ENCODE assay signal across 8 mouse cellular contexts in genomic region chr6:84009172-84009872, GRCm38 (mm10). TPM values are rescaled to one million over a fixed set of nuclear protein-coding genes. Genes with fewer than 3 reads are reported as not detected.
DNase-seq lines count a peak whose midpoint lies in the region; ATAC-seq lines count a peak whose summit lies in the region.

No protein-coding gene starts in this region.

- no peaks in the 10 kb centered on the region for H3K36me3 ChIP-seq in neural tube, embryonic 11.5 days (ENCODE audit: control insufficient read depth, insufficient read depth, low read length)
- no peaks in the 10 kb centered on the region for H3K36me3 ChIP-seq in heart, embryonic 13.5 days
- H3K36me3 ChIP-seq in limb, embryonic 10.5 days = no peaks in the 10 kb centered on the region
- no peaks in the 10 kb centered on the region for H3K36me3 ChIP-seq in stomach, embryonic 15.5 days

- intact Hi-C loops in left cerebral cortex, postnatal 36 days (cut with DNase I) = no loop called here

- no peak for ATAC-seq in neural tube, embryonic 11.5 days (ENCODE audit: insufficient read depth, low FRiP score, low TSS enrichment)
- ATAC-seq in heart, embryonic 13.5 days (ENCODE audit: extremely low read depth, insufficient number of reproducible peaks, low FRiP score, low TSS enrichment) = peak; percentile 65; the same call in 1 of the 2 replicates
- ATAC-seq in stomach, embryonic 15.5 days (ENCODE audit: insufficient read depth, low FRiP score, low read depth) = no peak

- 0 out of 2 replicates have a peak, but pooled peaks cover 3% of the 10 kb centered on the region for H3K27me3 ChIP-seq in neural tube, embryonic 11.5 days (ENCODE audit: control insufficient read depth, insufficient read depth, low read length)
- no peaks in the 10 kb centered on the region for H3K27me3 ChIP-seq in heart, embryonic 13.5 days (replicated peaks)
- peaks cover 35% of the 10 kb centered on the region for H3K27me3 ChIP-seq in limb, embryonic 10.5 days (ENCODE audit: low read depth, poor library complexity, severe bottlenecking)
- H3K27me3 ChIP-seq in stomach, embryonic 15.5 days (replicated peaks) = 0 out of 2 replicates have a peak, but pooled peaks cover 2% of the 10 kb centered on the region

- H3K9ac ChIP-seq in neural tube, embryonic 11.5 days (ENCODE audit: low read length) = no peak overlapping the region
- H3K9ac ChIP-seq in heart, embryonic 13.5 days = peak overlapping the region; percentile 80
- no peak overlapping the region for H3K9ac ChIP-seq in stomach, embryonic 15.5 days

- WGBS in neural tube, embryonic 11.5 days = 22% methylated on average over 8 of the region's 8 CpGs
- 10% methylated on average over 8 of the region's 8 CpGs for WGBS in heart, embryonic 13.5 days
- 14% methylated on average over 8 of the region's 8 CpGs for WGBS in limb, embryonic 10.5 days
- WGBS in stomach, embryonic 15.5 days = 21% methylated on average over 8 of the region's 8 CpGs

- peak overlapping the region; percentile 71 for H3K4me2 ChIP-seq in neural tube, embryonic 11.5 days (ENCODE audit: low read depth)
- peak overlapping the region; percentile 84 for H3K4me2 ChIP-seq in heart, embryonic 13.5 days
- peak overlapping the region; percentile 85 for H3K4me2 ChIP-seq in stomach, embryonic 15.5 days

- H3K4me3 ChIP-seq in neural tube, embryonic 11.5 days (ENCODE audit: low read depth, low read length) = peak overlapping the region; percentile 32; the same call in 1 of the 2 replicates
- peak overlapping the region; percentile 58 for H3K4me3 ChIP-seq in heart, embryonic 13.5 days
- peak overlapping the region; percentile 53 for H3K4me3 ChIP-seq in limb, embryonic 10.5 days
- H3K4me3 ChIP-seq in stomach, embryonic 15.5 days (replicated peaks) = peak overlapping the region; percentile 41

- H3K4me1 ChIP-seq in neural tube, embryonic 11.5 days (ENCODE audit: control insufficient read depth, insufficient read depth, low read length) = peaks cover 25% of the 10 kb centered on the region
- H3K4me1 ChIP-seq in heart, embryonic 13.5 days = peaks cover 54% of the 10 kb centered on the region
- peaks cover 34% of the 10 kb centered on the region for H3K4me1 ChIP-seq in limb, embryonic 10.5 days
- peaks cover 22% of the 10 kb centered on the region for H3K4me1 ChIP-seq in stomach, embryonic 15.5 days

- DNase-seq in neural tube, embryonic 11.5 days (ENCODE audit: low spot score) = no peak
- DNase-seq in neural tube, embryonic 10.5 days (ENCODE audit: extremely low spot score, low spot score) = no peak
- DNase-seq in limb, embryonic 10.5 days (ENCODE audit: low spot score) = no peak
- DNase-seq in cerebellum, adult 11-12 months = no peak
- no peak for DNase-seq in left cerebral cortex, postnatal 36 days (ENCODE audit: low spot score in 2 of 2)
- no peak for DNase-seq in T-cell, adult 2 months (ENCODE audit: low spot score)

- 0 out of 2 replicates have a peak overlapping the region, but pooled peaks have one; percentile 63 for H3K27ac ChIP-seq in neural tube, embryonic 11.5 days (ENCODE audit: low read depth, low read length)
- H3K27ac ChIP-seq in heart, embryonic 13.5 days (replicated peaks) = peak overlapping the region; percentile 94
- H3K27ac ChIP-seq in limb, embryonic 10.5 days = no peak overlapping the region
- H3K27ac ChIP-seq in stomach, embryonic 15.5 days = peak overlapping the region; percentile 78

- H3K9me3 ChIP-seq in neural tube, embryonic 11.5 days (ENCODE audit: control insufficient read depth, low read length) = no peaks in the 10 kb centered on the region
- no peaks in the 10 kb centered on the region for H3K9me3 ChIP-seq in heart, embryonic 13.5 days
- H3K9me3 ChIP-seq in limb, embryonic 10.5 days (replicated peaks) = no peaks in the 10 kb centered on the region
- no peaks in the 10 kb centered on the region for H3K9me3 ChIP-seq in stomach, embryonic 15.5 days

RNA-seq across cellular contexts. Expression of gene Dysf, which starts 0.9 kb away (rescaled TPM):
- polyA plus RNA-seq in neural tube, embryonic 11.5 days (2014; fragmentation: Nextera tagmentation; extraction: Ambion mirVana) = 6.3 and 6.7 TPM in 2 replicates
- 11.2 and 13.1 TPM in 2 replicates for polyA plus RNA-seq in heart, embryonic 13.5 days (2015; fragmentation: Nextera tagmentation; extraction: Ambion mirVana)
- 11.1 and 14.6 TPM in 2 replicates for polyA plus RNA-seq in limb, embryonic 10.5 days (2016; fragmentation: Nextera tagmentation; extraction: Ambion mirVana)
- 8.2 and 8.8 TPM in 2 replicates for polyA plus RNA-seq in stomach, embryonic 15.5 days (2015; fragmentation: Nextera tagmentation; extraction: Ambion mirVana)
- 1 to 10 TPM; 5.3 TPM for total RNA-seq in left cerebral cortex, postnatal 36 days (2021)
